Mouse (Mus musculus) right cerebral cortex, postnatal 25 days (tissue): Measurements from ENCODE around the gene Tfap2d.

ENCODE experiments used
- DNase-seq: peaks from one replicate; pipeline ENCODE4 v3.0.0; 2022

The Tfap2d gene

DNA sequence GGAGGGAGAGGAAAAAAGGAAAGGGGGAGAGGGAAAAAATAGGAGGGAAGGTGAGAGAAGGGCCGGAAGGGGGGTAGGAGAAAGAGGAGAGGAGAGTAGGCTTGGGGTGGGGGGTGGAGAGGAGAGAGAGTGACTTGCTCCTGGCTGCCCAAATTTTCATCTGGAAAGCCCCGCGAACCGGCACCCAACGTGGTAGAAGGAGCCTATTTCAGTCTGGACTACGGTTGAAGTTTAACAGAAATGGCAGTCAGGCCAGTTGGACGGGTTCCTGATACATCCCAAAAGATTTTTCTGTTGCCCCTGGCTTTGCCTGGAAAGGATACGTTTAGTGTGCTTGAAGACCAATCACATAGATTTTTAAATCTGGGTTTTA lies 108.2 kb downstream of the Tfap2d start:
- no peak for DNase-seq

DNA sequence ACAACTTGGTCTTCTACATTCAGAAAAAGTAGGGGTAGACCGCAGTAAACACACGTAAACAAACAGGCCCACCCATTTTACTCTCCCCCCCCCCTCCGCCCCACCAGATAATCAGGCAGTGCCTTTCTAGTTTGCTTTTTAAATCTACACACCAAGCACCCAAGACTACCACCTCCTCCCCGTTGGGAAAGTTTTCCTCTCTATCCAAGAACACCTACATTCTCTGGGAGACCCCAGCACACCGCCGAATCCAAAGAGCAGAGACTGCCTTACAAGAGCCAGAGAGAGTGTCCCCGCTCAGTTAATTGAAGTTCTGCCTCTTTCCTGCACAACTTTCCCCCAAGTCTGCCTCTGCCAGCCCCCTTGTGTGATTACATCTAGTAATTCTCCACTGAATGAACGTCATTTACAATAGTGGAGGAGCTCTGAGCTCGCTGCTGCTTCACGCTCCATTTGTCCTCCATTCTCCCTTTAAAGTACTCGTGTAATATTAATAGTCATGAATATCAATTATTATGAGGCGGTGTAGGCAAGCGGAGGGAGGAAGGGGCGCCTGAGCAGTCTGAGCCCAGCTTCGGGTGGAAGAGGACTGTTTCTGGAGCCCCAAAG lies 108.8 kb downstream of the Tfap2d start:
- no peak for DNase-seq

GRCm38 (mm10) chr1:19212691-19213090 lies 109.9 kb downstream of the Tfap2d start:
- DNase-seq: no peak

GRCm38 (mm10) chr1:19213171-19213570 lies 110.3 kb downstream of the Tfap2d start:
- no peak for DNase-seq

- DNase-seq: no peak
Measured at GRCm38 (mm10) chr1:19213851-19214395, 111.1 kb downstream of the Tfap2d start.
